Comparison of ENCODE assay signal across 18 mouse cellular contexts in genomic region chr1:19111020-19111419, GRCm38 (mm10). TPM values are rescaled to one million over a fixed set of nuclear protein-coding genes. Genes with fewer than 3 reads are reported as not detected.
"Had no signal": no experiment of that assay in that cellular context is flagged by ENCODE, and none has a peak within 500 bp of the region (broad histone marks: within the 10 kb centered on the region; RNA-seq: fewer than 3 reads in every experiment).

No protein-coding gene starts in this region.

- H3K4me3 ChIP-seq: left cerebral cortex, adult 2 months; limb, embryonic 12.5 days; liver, embryonic 13.5 days; lung, embryonic 15.5 days had no signal

- H3K4me2 ChIP-seq: limb, embryonic 12.5 days; liver, embryonic 13.5 days; lung, embryonic 15.5 days had no signal

- H3K36me3 ChIP-seq: limb, embryonic 12.5 days; liver, embryonic 13.5 days; lung, embryonic 15.5 days had no signal

- H3K4me1 ChIP-seq: limb, embryonic 12.5 days; liver, embryonic 13.5 days; lung, embryonic 15.5 days had no signal

- ATAC-seq: intestine, postnatal 0 days; liver, postnatal 0 days had no signal

- H3K27ac ChIP-seq: left cerebral cortex, adult 2 months; limb, embryonic 12.5 days; liver, embryonic 13.5 days; lung, embryonic 15.5 days had no signal

- H3K9me3 ChIP-seq: limb, embryonic 12.5 days; liver, embryonic 13.5 days; lung, embryonic 15.5 days had no signal

- DNase-seq: kidney, adult 8-10 months; kidney, postnatal 25 days; liver; liver, embryonic 13.5 days; liver, postnatal 0 days; lung, postnatal 14 days; right cerebral cortex, postnatal 14 days; thymus, postnatal 4 days had no signal

- H3K9ac ChIP-seq: limb, embryonic 12.5 days; liver, embryonic 13.5 days; liver, postnatal 0 days; lung, embryonic 15.5 days had no signal

RNA-seq across cellular contexts. Expression of gene Tfap2d, which starts 8.2 kb away (rescaled TPM):
- total RNA-seq: layer of hippocampus, postnatal 25 days; megakaryocyte progenitor cell, adult 5-6 weeks had no signal
- polyA plus RNA-seq: intestine, postnatal 0 days; kidney, embryonic 16.5 days; limb, embryonic 12.5 days; liver, postnatal 0 days; lung, embryonic 15.5 days; neural tube, embryonic 14.5 days; spleen, adult 2 months; stomach, embryonic 16.5 days had no signal
